Mouse (Mus musculus) cerebral cortex, adult 2 months (tissue): ENCODE data around the gene Gm15097.

ENCODE experiments used
- WGBS: fragments of 180-500 bp; shearing (Covaris S2); methylation state at CpG from one replicate; pipeline ENCODE4 v1.1.7; 2018; 5-methylcytosine and 5-hydroxymethylcytosine counted together

Gm15097 gene

GRCm38 (mm10) chrX:149784173-149784572, at the start of gene Gm15097:
Gene Gm15097, plus strand, starts transcription at chrX:149784473.
- WGBS = no CpG with 5 or more reads among the region's 6 CpGs

GRCm38 (mm10) chrX:149762853-149763252, 21.4 kb upstream of the Gm15097 start:
- 33% methylated on average over 4 of the region's 4 CpGs for WGBS

GRCm38 (mm10) chrX:149811178-149811577, 26.9 kb downstream of the Gm15097 start:
- WGBS = 93% methylated on average over 6 of the region's 6 CpGs
